Mouse (Mus musculus): Measurements from ENCODE around the gene Capzb.

- TF ChIP-seq MAX (IDR thresholded peaks at IDR 0.05; ENCODE audit: low read length) (no peak), E2F4 (IDR thresholded peaks at IDR 0.05; ENCODE audit: insufficient replicate concordance, low read depth, low read length) (no peak), POLR2A (IDR thresholded peaks at IDR 0.05; ENCODE audit: low read depth, low read length) (no peak), ZKSCAN1 (IDR thresholded peaks at IDR 0.05; ENCODE audit: borderline replicate concordance, low read depth, low read length) (no peak), CTCF (conservative IDR thresholded peaks at IDR 0.05 in 1 of 2, IDR thresholded peaks at IDR 0.05 in 1 of 2; ENCODE audit: low read depth in 2 of 2, low read length in 2 of 2) (no peak), CHD2 (IDR thresholded peaks at IDR 0.05; ENCODE audit: low read length) (no peak), EP300 (IDR thresholded peaks at IDR 0.05; ENCODE audit: low read length) (no peak), GABPA (IDR thresholded peaks at IDR 0.05; ENCODE audit: insufficient replicate concordance, low read depth, low read length) (no peak), JUN (IDR thresholded peaks at IDR 0.05; ENCODE audit: insufficient read depth, low read depth, low read length) (no peak), ZNF384 (IDR thresholded peaks at IDR 0.05; ENCODE audit: low read depth, low read length) (no peak), TBP (conservative IDR thresholded peaks at IDR 0.05; ENCODE audit: low read depth, low read length) (no peak), SMC3 (IDR thresholded peaks at IDR 0.05; ENCODE audit: low read depth, low read length) (no peak)
Observed at GRCm38 (mm10) chr4:139246130-139246877, 53.6 kb downstream of the Capzb start.
